Mouse (Mus musculus) limb, embryonic 11.5 days (tissue): ENCODE measurements around the gene Slc2a1. TPM values are rescaled to one million over a fixed set of nuclear protein-coding genes. Genes with fewer than 3 reads are reported as not detected.

Source experiments
- ATAC-seq: fragments of 200-750 bp; cut with Nextera tagmentation; 2 replicates; pipeline ENCODE4 v1.8.0; 2017; ENCODE audit warnings: low read depth; ENCODE audit not compliant: insufficient number of reproducible peaks, low FRiP score, low TSS enrichment
- DNase-seq: peaks from one replicate; pipeline ENCODE4 v3.0.0-alpha.2; 2015; ENCODE audit warnings: low spot score
- H3K27ac ChIP-seq: fragments of 300-500 bp; sonication (generic); replicated peaks from 2 replicates; pipeline ENCODE4 v1.5.1; 2014; ENCODE audit warnings: low read depth, mild to moderate bottlenecking, low read length
- H3K27me3 ChIP-seq: fragments of 300-500 bp; sonication (generic); 2 replicates; pipeline ENCODE4 v1.6.1; 2014; ENCODE audit warnings: mild to moderate bottlenecking, low read length, mixed read lengths; ENCODE audit not compliant: control insufficient read depth, insufficient read depth
- H3K36me3 ChIP-seq: fragments of 300-500 bp; sonication (generic); 2 replicates; pipeline ENCODE4 v1.6.1; 2014; ENCODE audit warnings: mild to moderate bottlenecking, low read length, moderate library complexity, mixed read lengths; ENCODE audit not compliant: control insufficient read depth, insufficient read depth
- H3K4me1 ChIP-seq: fragments of 300-500 bp; sonication (generic); 2 replicates; pipeline ENCODE4 v1.6.1; 2014; ENCODE audit warnings: low read length, mixed read lengths; ENCODE audit not compliant: control insufficient read depth, insufficient read depth
- H3K4me2 ChIP-seq: fragments of 300-500 bp; sonication (generic); 2 replicates; pipeline ENCODE4 v1.6.1; 2014; ENCODE audit warnings: low read depth, mild to moderate bottlenecking, moderate library complexity; ENCODE audit not compliant: severe bottlenecking
- H3K4me3 ChIP-seq: fragments of 300-500 bp; sonication (generic); 2 replicates; pipeline ENCODE4 v1.5.1; 2014; ENCODE audit warnings: low read depth, low read length
- H3K9ac ChIP-seq: fragments of 300-500 bp; sonication (generic); 2 replicates; pipeline ENCODE4 v1.6.1; 2014; ENCODE audit warnings: mild to moderate bottlenecking, low read length
- H3K9me3 ChIP-seq: fragments of 300-500 bp; sonication (generic); 2 replicates; pipeline ENCODE4 v1.6.1; 2016; ENCODE audit warnings: low read length; ENCODE audit not compliant: control insufficient read depth
- WGBS: fragments of 180-500 bp; shearing (Covaris S2); extraction: QIAGEN DNeasy Blood & Tissue Kit; methylation state at CpG from one replicate; pipeline ENCODE4 v1.1.7; 2014; 5-methylcytosine and 5-hydroxymethylcytosine counted together
- polyA plus RNA-seq: library from polyadenylated mRNA; unstranded; fragments of >200 nt; fragmentation: Nextera tagmentation; extraction: Ambion mirVana; gene quantifications from 2 replicates; pipeline ENCODE4 v1.2.1, GENCODE M21; 2014

The Slc2a1 gene
- polyA plus RNA-seq, 1 experiment from 2014 or later: 113 TPM

DNA sequence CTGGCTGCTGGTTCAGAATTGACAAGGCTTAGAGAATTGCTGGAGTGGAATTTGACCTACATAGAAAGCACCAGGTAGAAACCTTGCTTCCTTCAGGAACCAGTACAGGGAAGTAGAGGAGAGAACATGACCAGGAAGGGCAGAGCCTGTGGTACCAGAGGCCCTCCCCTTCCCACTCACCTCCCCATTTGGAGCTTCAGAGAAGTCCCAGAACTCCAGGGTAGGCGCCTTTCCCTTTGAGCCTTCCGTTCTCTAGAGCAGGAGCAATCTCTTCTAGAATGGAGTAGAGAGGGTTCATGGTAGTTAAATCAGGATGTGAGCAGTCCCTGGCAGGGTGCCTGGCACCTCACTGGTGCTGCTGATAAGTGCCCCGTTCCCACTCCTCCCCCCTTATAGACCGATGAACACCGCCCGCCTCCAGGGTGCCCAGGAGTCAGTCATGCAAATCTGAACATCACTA lies 7.1 kb downstream of the Slc2a1 start:
- Histone ChIP-seq H3K9me3 (no peaks in the 10 kb centered on the region), H3K36me3 (0 out of 2 replicates have a peak, but pooled peaks cover 2% of the 10 kb centered on the region), H3K4me1 (peaks cover 4% of the 10 kb centered on the region), H3K9ac (no peak overlapping the region), H3K27me3 (no peaks in the 10 kb centered on the region), H3K4me3 (no peak overlapping the region), H3K27ac (no peak overlapping the region), H3K4me2 (no peak overlapping the region)
- 66% methylated on average over 6 of the region's 6 CpGs for WGBS
- ATAC-seq: no peak
- no peak for DNase-seq

DNA sequence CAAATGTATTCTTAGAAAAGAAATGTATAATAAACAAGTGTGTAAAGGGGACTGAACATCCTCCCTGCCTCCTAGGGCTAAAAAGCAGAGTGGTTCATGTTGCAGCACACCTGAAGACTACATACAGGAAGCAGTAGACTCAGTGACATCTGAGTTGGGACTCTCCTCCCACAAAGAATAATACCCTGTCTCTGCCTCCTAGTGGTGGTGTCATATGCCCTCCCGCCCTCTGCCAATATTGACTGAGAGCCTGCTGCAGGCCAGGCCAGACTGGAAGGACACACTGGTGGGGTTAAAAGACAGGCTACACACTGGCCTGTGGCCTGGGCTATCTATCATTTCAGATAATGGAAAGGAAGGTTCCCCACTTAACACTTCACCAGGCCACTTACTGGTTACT lies 7.8 kb downstream of the Slc2a1 start:
- H3K4me2 ChIP-seq: no peak overlapping the region
- peaks cover 2% of the 10 kb centered on the region for H3K4me1 ChIP-seq
- no peaks in the 10 kb centered on the region for H3K9me3 ChIP-seq
- peaks cover 4% of the 10 kb centered on the region; the same call in 1 of the 2 replicates for H3K36me3 ChIP-seq
- H3K9ac ChIP-seq: no peak overlapping the region
- H3K27ac ChIP-seq: no peak overlapping the region
- no peak overlapping the region for H3K4me3 ChIP-seq
- 66% methylated on average over 1 of the region's 1 CpGs for WGBS
- ATAC-seq: no peak
- no peak for DNase-seq
- no peaks in the 10 kb centered on the region for H3K27me3 ChIP-seq

- H3K4me1 ChIP-seq: peaks cover 2% of the 10 kb centered on the region
- no peak for ATAC-seq
- H3K27me3 ChIP-seq: no peaks in the 10 kb centered on the region
- no peak overlapping the region for H3K4me3 ChIP-seq
- H3K27ac ChIP-seq: no peak overlapping the region
- DNase-seq: no peak
- no peaks in the 10 kb centered on the region for H3K9me3 ChIP-seq
- WGBS: 85% methylated on average over 5 of the region's 5 CpGs
- no peak overlapping the region for H3K4me2 ChIP-seq
- peaks cover 8% of the 10 kb centered on the region; the same call in 1 of the 2 replicates for H3K36me3 ChIP-seq
- no peak overlapping the region for H3K9ac ChIP-seq
These were observed 9.1 kb downstream of the Slc2a1 start for GRCm38 (mm10) chr4:119117571-119117970.

DNA sequence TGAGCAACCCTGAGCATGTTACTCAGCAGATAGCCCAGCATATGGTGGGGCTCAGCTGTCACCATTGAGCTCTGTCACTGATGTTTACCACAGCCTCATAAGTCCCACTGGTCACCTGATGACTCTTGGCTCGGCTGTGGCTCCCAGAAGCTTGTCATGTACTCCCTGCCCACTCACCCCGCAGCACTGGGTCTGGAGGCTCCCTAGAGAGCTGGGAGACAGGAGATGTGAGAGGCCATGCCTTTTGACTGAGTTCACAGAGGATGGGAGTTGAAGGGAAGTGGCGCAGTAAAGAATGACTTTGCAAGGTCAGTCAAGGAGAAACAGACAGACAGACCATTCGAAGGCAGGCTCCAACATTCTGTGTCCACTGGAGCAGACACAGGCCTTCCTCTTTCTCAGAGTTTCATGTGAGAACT lies 10.2 kb downstream of the Slc2a1 start:
- H3K4me2 ChIP-seq: no peak overlapping the region
- H3K4me1 ChIP-seq: peaks cover 2% of the 10 kb centered on the region; the same call in 1 of the 2 replicates
- H3K27me3 ChIP-seq: no peaks in the 10 kb centered on the region
- no peak for ATAC-seq
- H3K36me3 ChIP-seq: peaks cover 8% of the 10 kb centered on the region; the same call in 1 of the 2 replicates
- H3K9me3 ChIP-seq: no peaks in the 10 kb centered on the region
- no peak overlapping the region for H3K27ac ChIP-seq
- H3K4me3 ChIP-seq: no peak overlapping the region
- DNase-seq: no peak
- no peak overlapping the region for H3K9ac ChIP-seq
- 81% methylated on average over 4 of the region's 4 CpGs for WGBS

DNA sequence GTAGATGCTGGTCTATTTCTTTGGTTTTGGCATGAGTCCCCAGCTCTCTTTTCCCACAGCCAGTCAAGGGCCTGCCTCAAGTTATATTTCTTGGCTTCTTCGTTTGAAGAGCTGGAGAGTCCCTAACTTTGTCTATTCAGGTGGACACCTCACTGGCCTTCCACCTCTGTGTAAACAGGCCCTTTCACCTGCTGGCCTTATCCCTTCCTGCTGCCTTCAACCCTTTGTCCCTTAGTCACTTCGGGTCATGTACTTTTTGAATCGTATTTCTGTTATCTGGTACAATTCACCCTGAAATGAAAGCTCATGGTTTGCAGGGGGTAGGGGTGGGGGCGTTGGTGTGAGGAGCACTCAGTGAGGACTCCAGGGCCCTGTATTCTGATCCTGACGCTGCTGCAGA lies 10.8 kb downstream of the Slc2a1 start:
- ATAC-seq (no peak), DNase-seq (no peak)
- peaks cover 2% of the 10 kb centered on the region; the same call in 1 of the 2 replicates for H3K4me1 ChIP-seq
- H3K9ac ChIP-seq: no peak overlapping the region
- H3K27me3 ChIP-seq: no peaks in the 10 kb centered on the region
- peaks cover 8% of the 10 kb centered on the region; the same call in 1 of the 2 replicates for H3K36me3 ChIP-seq
- WGBS: 78% methylated on average over 5 of the region's 5 CpGs
- H3K4me2 ChIP-seq: no peak overlapping the region
- H3K9me3 ChIP-seq: no peaks in the 10 kb centered on the region
- no peak overlapping the region for H3K4me3 ChIP-seq
- H3K27ac ChIP-seq: no peak overlapping the region

DNA sequence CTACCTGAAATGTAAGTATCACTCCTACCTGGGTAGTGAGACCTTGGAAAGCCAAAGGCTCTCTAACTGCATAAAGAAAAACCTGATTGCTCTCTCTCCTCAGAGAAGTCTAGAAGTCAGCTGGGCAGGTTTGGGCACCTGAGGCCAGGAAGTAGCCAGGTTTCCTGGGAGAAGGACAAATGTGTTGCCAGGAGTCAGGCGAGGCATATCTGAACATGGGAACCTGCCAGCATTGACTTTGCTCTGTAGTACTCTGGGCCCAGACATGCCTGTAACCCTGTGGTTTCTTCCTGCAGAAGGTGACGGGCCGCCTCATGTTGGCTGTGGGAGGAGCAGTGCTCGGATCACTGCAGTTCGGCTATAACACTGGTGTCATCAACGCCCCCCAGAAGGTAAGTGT lies 11.6 kb downstream of the Slc2a1 start:
- ATAC-seq: no peak
- Histone ChIP-seq H3K27ac (no peak overlapping the region), H3K4me2 (no peak overlapping the region)

DNA sequence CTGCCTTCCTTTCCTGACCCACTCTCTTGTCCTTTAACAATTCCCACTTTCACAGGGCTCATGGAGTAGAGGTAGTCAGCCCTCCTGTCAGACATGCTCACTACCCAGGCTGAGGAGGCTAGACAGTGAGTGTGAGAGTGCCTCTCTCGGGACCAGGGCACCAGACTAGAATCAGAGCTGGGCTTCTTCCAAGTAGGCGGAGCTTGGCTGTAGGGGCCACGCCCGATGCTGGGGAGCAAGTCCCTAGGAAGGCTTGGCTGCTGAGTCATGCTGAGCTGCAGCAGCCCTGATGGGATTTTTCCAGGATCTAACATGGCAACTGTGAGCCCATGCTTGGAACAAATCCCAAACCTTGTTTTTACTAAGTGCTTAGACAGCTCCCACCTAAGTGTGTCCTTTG lies 12.7 kb downstream of the Slc2a1 start:
- H3K27ac ChIP-seq: no peak overlapping the region

More for the DNA sequence above, 11.6 kb downstream of the Slc2a1 start:
- H3K36me3 ChIP-seq: peaks cover 10% of the 10 kb centered on the region
- WGBS: 92% methylated on average over 6 of the region's 6 CpGs
- H3K4me1 ChIP-seq: peaks cover 2% of the 10 kb centered on the region; the same call in 1 of the 2 replicates
- H3K9me3 ChIP-seq: no peaks in the 10 kb centered on the region
- H3K9ac ChIP-seq: no peak overlapping the region
- no peak overlapping the region for H3K4me3 ChIP-seq
- H3K27me3 ChIP-seq: no peaks in the 10 kb centered on the region
- no peak for DNase-seq

GRCm38 (mm10) chr4:119124771-119125273 lies 16.3 kb downstream of the Slc2a1 start:
- Histone ChIP-seq H3K36me3 (peaks cover 14% of the 10 kb centered on the region), H3K9ac (no peak overlapping the region), H3K4me2 (no peak overlapping the region), H3K27me3 (no peaks in the 10 kb centered on the region), H3K4me1 (no peaks in the 10 kb centered on the region), H3K27ac (no peak overlapping the region), H3K9me3 (no peaks in the 10 kb centered on the region), H3K4me3 (no peak overlapping the region)
- DNase-seq (no peak), ATAC-seq (no peak)
- 68% methylated on average over 2 of the region's 2 CpGs for WGBS

More for the DNA sequence above, 12.7 kb downstream of the Slc2a1 start:
- 74% methylated on average over 4 of the region's 4 CpGs for WGBS
- no peak for ATAC-seq
- H3K9me3 ChIP-seq: no peaks in the 10 kb centered on the region
- no peak overlapping the region for H3K9ac ChIP-seq
- H3K4me2 ChIP-seq: no peak overlapping the region
- H3K4me3 ChIP-seq: no peak overlapping the region
- no peak for DNase-seq
- no peaks in the 10 kb centered on the region for H3K27me3 ChIP-seq
- H3K36me3 ChIP-seq: peaks cover 10% of the 10 kb centered on the region
- peaks cover 2% of the 10 kb centered on the region; the same call in 1 of the 2 replicates for H3K4me1 ChIP-seq
